Mouse (Mus musculus) kidney, adult 2 months (tissue): Measurements from ENCODE around the gene Rfx4. TPM values are rescaled to one million over a fixed set of nuclear protein-coding genes. Genes with fewer than 3 reads are reported as not detected.
A peak's percentile ranks its signal among the peaks of the same experiment; 100 is the strongest.

Source experiments
- DNase-seq: peaks from one replicate; pipeline ENCODE4 v3.0.0; 2021
- H3K27ac ChIP-seq: fragments of 200-500 bp; 2 replicates; pipeline ENCODE4 v1.5.1; 2012; ENCODE audit warnings: low read depth, low read length, control low read depth, inconsistent platforms; ENCODE audit not compliant: insufficient read depth
- H3K27me3 ChIP-seq: fragments of 200-500 bp; replicated peaks from 2 replicates; pipeline ENCODE4 v1.6.1; 2012; ENCODE audit warnings: mild to moderate bottlenecking, moderate library complexity, low read length, inconsistent platforms; ENCODE audit not compliant: control insufficient read depth, insufficient read depth
- H3K36me3 ChIP-seq: fragments of 200-500 bp; 2 replicates; pipeline ENCODE4 v1.6.1; 2012; ENCODE audit warnings: mild to moderate bottlenecking, moderate library complexity, low read length, inconsistent platforms; ENCODE audit not compliant: control insufficient read depth, insufficient read depth
- H3K4me1 ChIP-seq: fragments of 200-500 bp; 2 replicates; pipeline ENCODE4 v1.6.1; 2011; ENCODE audit warnings: low read length; ENCODE audit not compliant: control insufficient read depth, insufficient read depth
- H3K4me3 ChIP-seq: fragments of 200-500 bp; 2 replicates; pipeline ENCODE4 v1.5.1; 2011; ENCODE audit warnings: mild to moderate bottlenecking, low read depth, low read length, control low read depth; ENCODE audit not compliant: insufficient read depth
- CTCF ChIP-seq: fragments of 200-500 bp; conservative IDR thresholded peaks from 2 replicates; pipeline ENCODE4 v1.5.1; 2011; ENCODE audit warnings: low read depth, mild to moderate bottlenecking, control low read depth, low read length, moderate library complexity, mixed read lengths; ENCODE audit not compliant: insufficient read depth, insufficient read length
- POLR2A ChIP-seq: fragments of 200-500 bp; IDR thresholded peaks from one replicate; pipeline ENCODE4 v1.6.1; 2011; ENCODE audit warnings: low read depth, low read length, control low read depth
- WGBS: fragments of 180-500 bp; shearing (Covaris S2); methylation state at CpG from one replicate; pipeline ENCODE4 v1.1.7; 2018; 5-methylcytosine and 5-hydroxymethylcytosine counted together
- polyA plus RNA-seq: library from polyadenylated mRNA; depleted of rRNA; stranded (reverse); fragments of >200 nt; gene quantifications from 2 replicates; pipeline ENCODE4 v1.2.3, GENCODE M21; 2012

Rfx4 gene
- polyA plus RNA-seq, 1 experiment, result 0.23 TPM

DNA sequence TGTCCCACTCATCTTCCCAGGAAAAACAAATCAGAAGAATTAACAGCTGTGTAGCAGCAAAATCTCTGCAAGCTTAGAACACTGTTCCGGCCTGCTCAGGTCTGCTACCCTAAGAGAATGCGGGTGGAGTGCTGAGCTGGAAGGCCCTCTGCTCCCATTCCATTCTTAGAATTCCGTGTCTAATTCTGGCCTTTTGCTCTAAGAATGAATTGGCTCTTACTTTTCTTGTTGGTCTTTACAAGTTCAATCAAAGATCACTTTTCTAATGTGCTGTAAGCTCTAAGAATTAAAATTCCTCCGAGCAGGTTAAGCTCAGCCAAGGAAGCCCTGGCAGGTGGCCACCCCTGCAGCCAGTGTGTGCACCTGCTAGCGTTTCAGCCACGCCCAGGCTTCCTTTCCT is 43.3 kb upstream of the Rfx4 start:
- TF ChIP-seq CTCF, result no peak
- 43% methylated on average over 6 of the region's 6 CpGs for WGBS
- Histone ChIP-seq H3K27me3 (no peaks in the 10 kb centered on the region), H3K36me3 (no peaks in the 10 kb centered on the region), H3K4me1 (no peaks in the 10 kb centered on the region), H3K4me3 (no peak overlapping the region), H3K27ac (no peak overlapping the region)
- DNase-seq, result peak; percentile 68

DNA sequence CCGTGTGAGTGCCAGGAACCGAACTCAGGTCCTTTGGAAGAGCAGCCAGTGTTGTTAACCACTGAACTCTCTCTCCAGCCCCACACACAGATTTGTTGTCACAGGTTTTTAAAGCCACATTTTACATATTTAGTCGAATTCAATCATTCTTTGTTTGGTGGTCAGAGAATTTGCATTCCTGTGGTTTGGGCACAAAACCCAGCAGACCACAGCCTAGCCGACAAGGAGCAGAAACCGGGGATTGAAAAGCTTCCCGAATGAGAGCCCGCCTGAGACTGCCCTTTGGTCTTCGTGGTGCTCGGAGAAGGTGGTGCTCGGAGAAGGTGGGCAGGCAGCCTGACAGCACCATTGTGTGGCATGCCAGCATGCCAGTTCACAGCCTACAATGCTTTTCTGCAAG is 42.8 kb upstream of the Rfx4 start:
- H3K27ac ChIP-seq, result no peak overlapping the region
- DNase-seq, result no peak
- WGBS, result 68% methylated on average over 10 of the region's 10 CpGs

DNA sequence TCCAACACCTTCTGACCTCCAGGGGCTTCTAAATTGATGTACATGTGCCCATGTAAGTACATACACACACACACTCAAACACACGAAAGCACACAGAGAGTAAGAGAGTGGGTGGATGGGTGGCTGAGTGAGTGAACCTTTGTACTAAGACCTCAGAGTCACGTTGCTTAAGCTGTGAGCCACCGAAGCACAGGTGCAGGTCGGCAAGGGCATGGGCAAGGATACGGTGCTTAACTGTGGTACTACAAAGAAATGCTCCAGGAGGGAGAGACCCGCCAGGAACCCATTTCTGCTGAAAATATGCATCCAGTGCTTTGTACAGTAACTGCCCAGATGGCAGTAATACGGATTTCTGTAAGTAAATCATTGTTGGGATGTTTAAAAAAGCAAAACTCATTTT is 40.2 kb upstream of the Rfx4 start:
- Histone ChIP-seq H3K27me3 (no peaks in the 10 kb centered on the region), H3K4me1 (no peaks in the 10 kb centered on the region), H3K27ac (no peak overlapping the region), H3K4me3 (no peak overlapping the region), H3K36me3 (peaks cover 2% of the 10 kb centered on the region; the same call in 1 of the 2 replicates)
- 60% methylated on average over 7 of the region's 7 CpGs for whole genome bisulfite sequencing
- peak; percentile 36 for DNase-seq
- TF ChIP-seq POLR2A (no peak), CTCF (no peak)

More for the DNA sequence above, 42.8 kb upstream of the Rfx4 start:
- no peak for TF ChIP-seq CTCF
- TF ChIP-seq POLR2A, result no peak
- no peaks in the 10 kb centered on the region for H3K27me3 ChIP-seq
- H3K4me1 ChIP-seq, result no peaks in the 10 kb centered on the region
- H3K36me3 ChIP-seq, result no peaks in the 10 kb centered on the region
- H3K4me3 ChIP-seq, result no peak overlapping the region

DNA sequence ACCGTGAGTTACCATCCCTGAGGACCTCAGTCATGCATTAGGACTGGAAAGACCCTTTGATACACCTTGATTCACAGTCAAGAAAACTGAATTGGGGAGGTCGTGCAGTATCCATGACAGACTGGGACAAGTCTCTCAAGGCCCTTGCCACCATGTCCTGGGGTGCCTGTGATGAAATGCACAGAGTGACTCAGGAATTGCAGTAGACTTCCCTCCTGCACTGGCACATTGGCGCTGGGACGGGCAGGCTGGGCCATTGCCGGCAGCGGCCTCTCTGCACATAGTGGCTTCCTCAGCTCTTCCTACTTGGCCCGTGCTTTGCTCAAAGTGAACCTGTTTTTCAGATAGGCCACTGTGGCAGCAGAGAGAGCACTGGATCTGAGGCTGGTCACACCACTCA is 39.3 kb upstream of the Rfx4 start:
- no peaks in the 10 kb centered on the region for H3K27me3 ChIP-seq
- 97% methylated on average over 7 of the region's 7 CpGs for WGBS
- no peak overlapping the region for H3K4me3 ChIP-seq
- TF ChIP-seq CTCF (no peak), POLR2A (no peak)
- H3K4me1 ChIP-seq, result no peaks in the 10 kb centered on the region
- peaks cover 2% of the 10 kb centered on the region; the same call in 1 of the 2 replicates for H3K36me3 ChIP-seq
- no peak for DNase-seq
- no peak overlapping the region for H3K27ac ChIP-seq

DNA sequence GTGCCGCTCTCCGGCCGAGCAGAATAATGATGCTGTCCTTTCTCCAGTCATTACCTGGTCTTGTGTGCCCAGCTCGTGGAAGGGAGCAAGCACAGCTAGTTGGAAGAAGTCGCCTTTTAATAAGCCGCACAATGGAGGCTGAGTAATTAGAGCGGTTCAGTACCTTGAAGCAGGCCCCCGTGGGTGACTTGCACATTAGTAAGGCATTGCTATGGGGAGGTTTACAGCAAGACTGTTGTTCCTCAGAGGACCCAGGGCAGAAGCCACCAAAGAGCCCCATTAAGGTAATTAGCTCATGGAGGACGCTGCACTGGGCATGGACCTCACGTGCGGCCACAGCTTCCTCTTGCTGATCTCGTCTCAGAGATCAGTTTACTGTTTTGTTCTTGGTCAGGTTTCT is 33.2 kb upstream of the Rfx4 start:
- Histone ChIP-seq H3K4me1 (no peaks in the 10 kb centered on the region), H3K27me3 (no peaks in the 10 kb centered on the region), H3K36me3 (peaks cover 2% of the 10 kb centered on the region; the same call in 1 of the 2 replicates), H3K4me3 (no peak overlapping the region), H3K27ac (no peak overlapping the region)
- no peak for DNase-seq
- no peak for TF ChIP-seq POLR2A
- no peak for TF ChIP-seq CTCF
- 82% methylated on average over 12 of the region's 12 CpGs for WGBS

DNA sequence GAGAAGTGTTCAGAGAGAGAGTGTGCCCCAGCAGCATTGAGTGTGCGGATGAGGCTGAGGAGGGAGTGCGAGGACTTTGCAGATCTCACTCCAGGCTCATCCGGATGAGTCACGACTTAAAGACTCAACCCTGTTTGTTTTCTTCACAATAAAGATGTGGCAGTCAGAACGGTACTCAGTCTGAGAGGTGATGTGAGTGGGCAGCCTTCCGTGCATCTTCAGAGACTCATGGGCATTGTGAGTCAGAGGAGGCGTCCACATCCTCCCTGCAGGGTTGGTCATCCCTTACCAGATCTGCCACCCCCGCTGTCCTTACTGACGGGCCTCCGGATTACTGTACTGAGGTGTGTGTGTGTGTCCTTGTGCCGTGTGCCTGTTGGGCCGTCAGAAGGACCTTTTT is 28.9 kb upstream of the Rfx4 start:
- Histone ChIP-seq H3K27me3 (no peaks in the 10 kb centered on the region), H3K27ac (no peak overlapping the region), H3K36me3 (no peaks in the 10 kb centered on the region; the same call in 1 of the 2 replicates), H3K4me1 (no peaks in the 10 kb centered on the region), H3K4me3 (no peak overlapping the region)
- TF ChIP-seq POLR2A, result no peak
- 88% methylated on average over 12 of the region's 12 CpGs for WGBS
- DNase-seq, result no peak

DNA sequence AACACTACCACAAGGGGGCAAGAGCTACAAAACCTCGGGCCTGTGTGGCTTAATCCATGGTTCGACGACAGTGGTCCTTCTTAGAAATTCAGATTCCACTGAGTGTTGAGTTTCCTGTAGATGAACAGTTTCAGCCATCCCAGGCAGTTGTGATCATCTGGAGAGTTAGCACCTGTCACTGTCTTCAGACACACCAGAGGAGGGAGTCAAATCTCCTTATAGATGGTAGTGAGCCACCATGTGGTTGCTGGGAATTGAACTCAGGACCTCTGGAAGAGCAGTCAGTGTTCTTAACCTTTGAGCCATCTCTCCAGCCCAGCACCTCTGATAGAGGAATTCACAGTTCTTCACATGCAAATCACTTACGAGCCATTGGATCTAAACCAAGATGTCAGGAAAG is 28.1 kb upstream of the Rfx4 start:
- H3K4me3 ChIP-seq, result no peak overlapping the region
- 86% methylated on average over 4 of the region's 4 CpGs for WGBS
- DNase-seq, result no peak
- H3K27ac ChIP-seq, result no peak overlapping the region
- no peak for TF ChIP-seq POLR2A
- no peak for TF ChIP-seq CTCF
- no peaks in the 10 kb centered on the region for H3K27me3 ChIP-seq
- H3K4me1 ChIP-seq, result no peaks in the 10 kb centered on the region
- no peaks in the 10 kb centered on the region; the same call in 1 of the 2 replicates for H3K36me3 ChIP-seq

DNA sequence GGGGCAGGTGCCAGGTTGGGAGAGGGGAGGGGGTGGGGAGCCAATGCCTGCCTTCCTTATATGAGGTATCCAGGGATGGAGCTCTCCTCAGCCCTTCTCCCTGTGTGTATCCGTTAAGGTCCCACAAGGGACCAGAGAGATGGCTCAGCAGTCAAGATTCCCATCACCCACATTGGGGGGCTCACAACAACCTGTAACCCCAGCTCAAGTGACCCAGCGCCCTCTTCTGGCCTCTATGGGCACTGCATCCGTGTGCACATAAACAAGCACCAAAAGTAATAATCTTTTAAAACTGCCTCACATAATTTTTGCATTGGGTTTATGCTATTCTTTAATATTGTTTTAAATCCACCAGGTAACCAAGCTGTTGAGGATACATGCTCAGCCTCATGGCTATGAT is 25.8 kb upstream of the Rfx4 start:
- WGBS, result 89% methylated on average over 3 of the region's 3 CpGs
- H3K4me1 ChIP-seq, result no peaks in the 10 kb centered on the region
- H3K4me3 ChIP-seq, result no peak overlapping the region
- DNase-seq, result no peak
- H3K27me3 ChIP-seq, result no peaks in the 10 kb centered on the region
- no peaks in the 10 kb centered on the region; the same call in 1 of the 2 replicates for H3K36me3 ChIP-seq
- peak; percentile 35; the same call in 1 of the 2 replicates for TF ChIP-seq CTCF
- no peak for TF ChIP-seq POLR2A
- no peak overlapping the region for H3K27ac ChIP-seq
